Mouse (Mus musculus) heart, adult 2 months (tissue): ENCODE results near the gene Nags.

Experiments
- CTCF ChIP-seq: fragments of 200-600 bp; IDR thresholded peaks from 2 replicates; pipeline ENCODE4 v1.8.1; 2022; ENCODE audit warnings: antibody characterized with exemption, mild to moderate bottlenecking, moderate library complexity
- POLR2A ChIP-seq: fragments of 200-500 bp; IDR thresholded peaks from 2 replicates; pipeline ENCODE4 v1.6.1; 2011; ENCODE audit warnings: mild to moderate bottlenecking, low read depth, low read length, control low read depth; ENCODE audit not compliant: insufficient read depth

GRCm38 (mm10) chr11:102117386-102117785 is 27.9 kb upstream of the Nags start:
- TF ChIP-seq POLR2A: no peak
- no peak for TF ChIP-seq CTCF
